Mouse (Mus musculus) macrophage (primary cell): ENCODE results near the gene Fam234a. TPM values are rescaled to one million over a fixed set of nuclear protein-coding genes. Genes with fewer than 3 reads are reported as not detected.
"Not testable (repeated sequence)": the region's sequence is repeated elsewhere in the genome, so short reads cannot be mapped to it uniquely, and the experiment has no call there.

Source experiments
- H3K27ac ChIP-seq: fragments of 350-480 bp; formaldehyde crosslinking; 2 replicates; pipeline ENCODE4 v1.9.0; 2021
- H3K36me3 ChIP-seq: fragments of 350-480 bp; formaldehyde crosslinking; 2 replicates; pipeline ENCODE4 v1.9.0; 2021; ENCODE audit errors: inconsistent target
- H3K4me3 ChIP-seq: fragments of 350-480 bp; formaldehyde crosslinking; 2 replicates; pipeline ENCODE4 v1.9.0; 2021; ENCODE audit errors: inconsistent target
- H3K79me2 ChIP-seq: fragments of 350-480 bp; formaldehyde crosslinking; 2 replicates; pipeline ENCODE4 v1.9.0; 2021; ENCODE audit errors: inconsistent target
- WGBS: methylation state at CpG from one replicate; pipeline ENCODE4 v1.1.7; 2026; ENCODE audit warnings: inconsistent platforms; ENCODE audit not compliant: missing documents; 5-methylcytosine and 5-hydroxymethylcytosine counted together
- polyA plus RNA-seq: library from polyadenylated mRNA; stranded (reverse); fragments of 250-400 nt; gene quantifications from 3 replicates; pipeline ENCODE4 v1.2.4, GENCODE M21; 2018; ENCODE audit warnings: inconsistent platforms

Gene Fam234a
- polyA plus RNA-seq, 1 experiment from 2014 or later, result 101 TPM

GRCm38 (mm10) chr17:26206392-26206791 lies 37.6 kb downstream of the Fam234a start:
- no peaks in the 10 kb centered on the region for H3K36me3 ChIP-seq
- no peak overlapping the region for H3K27ac ChIP-seq
- H3K79me2 ChIP-seq, result no peaks in the 10 kb centered on the region
- H3K4me3 ChIP-seq, result no peak overlapping the region
- WGBS, result 80% methylated on average over 1 of the region's 1 CpGs

DNA sequence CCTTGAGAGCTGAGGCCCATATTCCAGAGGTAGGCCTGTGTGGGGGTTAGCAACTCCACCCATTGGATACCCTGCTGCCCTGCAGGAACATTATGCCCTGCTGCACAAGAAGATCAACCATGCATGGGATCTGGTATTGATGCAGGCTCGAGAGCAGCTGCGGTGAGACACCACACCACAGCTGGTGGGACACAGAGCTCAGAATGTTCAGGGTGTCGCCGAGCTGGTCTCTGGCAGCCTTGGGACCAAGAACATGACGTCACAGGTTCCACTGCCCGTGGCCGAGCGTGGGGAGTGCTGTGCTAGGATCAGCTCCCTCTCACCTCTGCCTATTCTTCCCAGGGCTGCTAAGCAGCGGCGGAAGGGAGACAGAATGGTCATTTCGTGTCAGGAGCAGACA lies 39.3 kb downstream of the Fam234a start:
- WGBS, result 89% methylated on average over 11 of the region's 11 CpGs
- H3K27ac ChIP-seq, result no peak overlapping the region
- H3K79me2 ChIP-seq, result no peaks in the 10 kb centered on the region
- no peak overlapping the region for H3K4me3 ChIP-seq
- H3K36me3 ChIP-seq, result no peaks in the 10 kb centered on the region

GRCm38 (mm10) chr17:26203321-26203811 lies 40.7 kb downstream of the Fam234a start:
- Histone ChIP-seq H3K79me2 (no peaks in the 10 kb centered on the region), H3K36me3 (no peaks in the 10 kb centered on the region), H3K27ac (no peak overlapping the region), H3K4me3 (peak overlapping the region; percentile 54)
- 1% methylated on average over 27 of the region's 30 CpGs for WGBS

DNA sequence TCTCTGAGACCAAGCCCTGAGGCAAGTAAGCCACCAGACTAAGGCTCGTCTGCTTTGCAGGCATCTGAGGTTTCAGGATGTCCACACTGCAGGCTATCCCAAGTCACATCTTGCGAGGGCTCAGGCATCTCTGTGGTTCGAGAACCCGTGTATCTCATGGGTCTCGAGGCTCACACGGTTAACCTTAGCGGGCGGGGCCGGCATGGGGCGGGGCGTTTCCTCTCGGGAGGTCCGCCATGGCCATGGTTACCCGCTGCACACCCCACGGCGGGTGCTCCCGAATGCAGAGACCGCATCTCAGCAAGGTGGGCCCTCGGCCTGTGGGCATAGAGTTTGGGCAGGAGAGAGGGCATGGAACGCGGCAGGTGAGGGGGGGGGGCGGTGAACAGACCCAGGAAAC lies 41.3 kb downstream of the Fam234a start, which contains the start of gene Rgs11:
TSS of gene Rgs11 (plus strand) at position 215 of the 400 bp plus-strand sequence.
- Histone ChIP-seq H3K36me3 (no peaks in the 10 kb centered on the region), H3K27ac (no peak within 1 kb of the TSS), H3K4me3 (peak within 1 kb of the TSS; percentile 54), H3K79me2 (no peaks in the 10 kb centered on the region)
- 4% methylated on average over 22 of the region's 22 CpGs for WGBS

DNA sequence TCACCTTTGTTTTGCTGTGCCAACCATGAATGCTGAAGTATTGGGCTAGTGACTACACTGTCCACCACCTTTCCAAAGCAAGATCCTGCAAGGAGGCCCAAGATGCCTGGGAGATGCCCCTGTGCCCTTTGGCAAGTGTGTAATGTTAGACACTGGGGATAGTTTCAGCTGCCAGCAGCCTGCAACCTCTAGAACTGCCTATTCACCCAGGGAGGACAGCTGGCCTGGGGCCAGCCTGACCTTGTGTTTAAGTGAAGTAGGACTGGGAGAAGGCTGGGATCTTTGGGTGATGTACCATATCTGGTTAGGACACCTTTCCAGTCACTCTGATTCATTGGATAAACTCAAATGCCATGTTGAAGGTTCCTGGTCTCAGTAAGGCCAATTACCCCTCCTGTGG lies 42.0 kb downstream of the Fam234a start:
- Histone ChIP-seq H3K36me3 (no peaks in the 10 kb centered on the region), H3K79me2 (no peaks in the 10 kb centered on the region), H3K4me3 (no peak overlapping the region), H3K27ac (no peak overlapping the region)

DNA sequence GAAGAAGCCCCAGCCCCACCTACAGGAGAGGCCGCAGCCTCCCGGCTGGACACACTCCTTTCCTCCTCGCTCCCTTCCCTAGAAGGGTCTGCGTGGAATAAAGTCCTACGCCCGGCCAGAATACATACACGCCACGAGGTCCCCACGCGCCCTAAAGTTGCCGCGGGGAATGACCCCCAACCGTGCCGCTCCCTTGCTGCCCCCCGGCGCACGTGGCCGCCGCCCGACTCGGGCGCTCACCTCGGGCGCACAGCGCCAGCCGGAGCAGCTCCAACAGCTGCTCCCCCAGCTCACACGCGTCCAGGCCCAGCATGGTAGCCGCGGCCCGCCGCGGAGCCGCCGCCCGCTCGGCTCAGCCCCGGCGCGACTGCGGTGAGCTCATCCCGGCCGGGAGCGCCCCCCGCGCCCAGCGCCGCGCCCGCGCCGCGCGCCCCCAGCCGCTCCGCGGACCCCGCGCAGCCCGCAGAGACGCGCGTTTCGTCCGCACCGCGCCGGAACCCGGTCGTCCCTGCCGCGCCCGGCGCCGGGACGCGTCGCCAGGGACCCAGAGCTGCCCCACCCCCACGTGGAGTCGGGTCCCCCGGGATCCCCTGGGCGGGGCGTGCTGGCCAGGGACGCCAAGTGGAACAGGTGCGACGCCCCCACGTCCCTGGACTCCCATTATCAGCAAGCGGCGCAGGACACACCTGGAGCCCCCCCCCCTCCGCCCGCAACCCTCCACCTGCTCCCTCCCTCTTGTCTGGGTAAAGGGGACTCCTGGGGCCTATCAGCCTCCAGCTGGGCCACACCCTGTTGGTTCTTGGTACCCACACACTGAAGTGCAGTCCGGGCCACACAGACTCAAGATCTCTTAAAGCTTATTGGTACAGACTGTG lies 43.0 kb downstream of the Fam234a start:
- WGBS, result 3% methylated on average over 40 of the region's 92 CpGs
- no peaks in the 10 kb centered on the region for H3K36me3 ChIP-seq
- H3K4me3 ChIP-seq, result no peak overlapping the region
- no peak overlapping the region for H3K27ac ChIP-seq
- H3K79me2 ChIP-seq, result no peaks in the 10 kb centered on the region

DNA sequence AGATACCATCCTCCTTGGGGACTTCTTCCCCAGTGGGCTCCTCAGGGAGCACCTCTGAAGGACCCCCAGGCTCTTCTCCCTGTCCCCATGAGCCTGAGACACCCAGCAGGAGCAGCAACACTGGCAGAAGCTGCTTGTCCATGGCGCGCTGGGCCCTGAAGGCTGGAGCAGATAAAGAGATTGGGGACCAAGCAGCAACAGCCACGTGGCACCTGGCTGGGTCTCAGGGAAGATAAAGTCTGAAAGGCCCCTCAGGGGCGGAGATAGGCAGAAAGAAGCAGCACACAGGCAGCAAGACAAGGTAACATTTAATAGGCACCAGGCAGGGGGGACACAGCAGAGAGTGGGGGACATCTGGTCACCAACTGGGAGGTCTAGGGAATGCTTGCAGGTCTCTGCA lies 45.1 kb downstream of the Fam234a start, which contains the start of gene Pdia2:
TSS of gene Pdia2 (minus strand) at position 196 of the 400 bp plus-strand sequence.
- Histone ChIP-seq H3K27ac (no peak within 1 kb of the TSS), H3K36me3 (peaks cover 14% of the 10 kb centered on the region; the same call in 1 of the 2 replicates), H3K4me3 (no peak within 1 kb of the TSS), H3K79me2 (no peaks in the 10 kb centered on the region)
- WGBS, result 87% methylated on average over 4 of the region's 4 CpGs

DNA sequence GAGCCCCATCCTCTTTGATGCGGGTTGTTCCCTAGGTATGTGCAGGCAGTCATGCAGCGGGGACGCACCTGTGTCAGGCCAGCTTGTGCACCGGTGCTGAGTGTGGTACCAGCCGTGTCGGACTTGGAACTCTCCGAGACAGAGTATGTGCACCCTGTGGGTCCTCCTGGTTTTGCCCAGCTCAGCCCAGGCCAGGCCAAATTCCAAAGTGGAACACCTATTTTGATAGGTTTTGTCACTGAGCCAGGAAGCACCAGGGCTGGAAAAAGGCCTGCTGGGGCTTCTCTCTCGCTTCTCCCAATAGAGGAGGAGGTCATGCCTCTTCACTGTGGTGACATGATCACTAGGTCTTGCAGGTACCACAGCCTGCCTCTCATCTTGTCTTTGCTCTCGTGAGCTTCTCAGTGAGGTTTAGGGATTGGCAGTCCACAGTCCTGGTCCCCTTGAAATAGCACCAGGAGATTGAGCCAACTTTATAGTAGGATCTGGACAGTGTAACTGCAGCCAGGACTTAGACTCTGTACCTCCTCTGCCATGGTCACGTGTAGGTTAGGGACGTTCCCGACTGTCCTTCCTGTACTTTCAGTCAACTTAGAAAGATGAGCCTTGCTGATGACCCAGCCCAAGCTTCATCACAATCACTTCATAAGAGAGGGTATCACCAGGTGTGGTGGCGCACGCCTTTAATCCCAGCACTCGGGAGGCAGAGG lies 51.4 kb downstream of the Fam234a start:
- 95% methylated on average over 15 of the region's 15 CpGs for WGBS
- H3K4me3 ChIP-seq, result no peak overlapping the region
- H3K27ac ChIP-seq, result no peak overlapping the region
- H3K36me3 ChIP-seq, result peaks cover 68% of the 10 kb centered on the region
- no peaks in the 10 kb centered on the region for H3K79me2 ChIP-seq

- WGBS, result 85% methylated on average over 5 of the region's 7 CpGs
- H3K36me3 ChIP-seq, result peaks cover 79% of the 10 kb centered on the region
Observed at GRCm38 (mm10) chr17:26191486-26191885, 52.6 kb downstream of the Fam234a start.

GRCm38 (mm10) chr17:26188091-26188805 lies 55.8 kb downstream of the Fam234a start:
- 93% methylated on average over 11 of the region's 11 CpGs for WGBS
- Histone ChIP-seq H3K27ac (no peak overlapping the region), H3K36me3 (peaks cover 85% of the 10 kb centered on the region), H3K4me3 (no peak overlapping the region), H3K79me2 (no peaks in the 10 kb centered on the region)

More at GRCm38 (mm10) chr17:26191486-26191885, 52.6 kb downstream of the Fam234a start:
- H3K27ac ChIP-seq, H3K4me3 ChIP-seq, H3K79me2 ChIP-seq: not testable (repeated sequence)

DNA sequence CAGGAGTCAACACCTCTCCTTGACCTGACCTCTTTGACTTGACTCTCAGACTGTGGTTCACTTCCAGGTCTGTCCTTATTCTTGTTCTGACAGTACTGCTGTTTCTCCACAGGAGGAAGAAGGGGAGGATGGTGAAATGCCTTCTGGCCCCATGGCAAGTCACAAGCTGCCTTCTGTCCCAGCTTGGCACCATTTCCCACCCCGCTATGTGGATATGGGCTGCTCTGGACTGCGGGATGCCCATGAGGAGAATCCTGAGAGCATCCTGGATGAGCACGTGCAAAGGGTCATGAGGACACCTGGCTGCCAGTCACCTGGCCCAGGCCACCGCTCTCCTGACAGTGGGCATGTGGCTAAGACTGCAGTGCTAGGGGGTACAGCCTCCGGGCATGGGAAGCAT lies 56.5 kb downstream of the Fam234a start:
- no peak overlapping the region for H3K27ac ChIP-seq
- H3K36me3 ChIP-seq, result peaks cover 86% of the 10 kb centered on the region
- no peak overlapping the region for H3K4me3 ChIP-seq
- WGBS, result 95% methylated on average over 5 of the region's 5 CpGs
- H3K79me2 ChIP-seq, result no peaks in the 10 kb centered on the region

DNA sequence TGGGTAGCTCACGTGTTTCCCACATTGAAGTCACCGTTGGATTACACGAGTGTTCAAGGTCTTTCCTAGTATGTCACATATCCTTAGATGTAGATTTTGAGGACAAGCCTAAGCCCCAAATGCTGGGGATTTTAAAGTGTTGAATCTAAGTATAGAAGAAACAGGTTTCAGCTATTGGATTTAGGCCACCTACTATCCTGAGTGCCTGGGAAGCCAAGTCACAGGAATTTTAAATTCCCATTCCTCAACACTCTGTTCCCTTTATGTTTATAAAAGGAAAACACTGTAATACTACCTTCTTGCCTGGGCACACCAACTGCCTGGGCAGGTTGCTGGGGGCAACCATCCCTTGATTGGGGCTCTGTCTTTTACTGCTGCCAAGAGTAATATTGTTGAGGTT lies 62.9 kb downstream of the Fam234a start:
- Histone ChIP-seq H3K4me3 (no peak overlapping the region), H3K79me2 (peaks cover 44% of the 10 kb centered on the region; the same call in 1 of the 2 replicates), H3K36me3 (peaks cover 34% of the 10 kb centered on the region; the same call in 1 of the 2 replicates), H3K27ac (no peak overlapping the region)
- 96% methylated on average over 3 of the region's 3 CpGs for WGBS

GRCm38 (mm10) chr17:26178611-26179010 lies 65.4 kb downstream of the Fam234a start:
- Histone ChIP-seq H3K4me3 (no peak overlapping the region), H3K36me3 (peaks cover 15% of the 10 kb centered on the region; the same call in 1 of the 2 replicates)

DNA sequence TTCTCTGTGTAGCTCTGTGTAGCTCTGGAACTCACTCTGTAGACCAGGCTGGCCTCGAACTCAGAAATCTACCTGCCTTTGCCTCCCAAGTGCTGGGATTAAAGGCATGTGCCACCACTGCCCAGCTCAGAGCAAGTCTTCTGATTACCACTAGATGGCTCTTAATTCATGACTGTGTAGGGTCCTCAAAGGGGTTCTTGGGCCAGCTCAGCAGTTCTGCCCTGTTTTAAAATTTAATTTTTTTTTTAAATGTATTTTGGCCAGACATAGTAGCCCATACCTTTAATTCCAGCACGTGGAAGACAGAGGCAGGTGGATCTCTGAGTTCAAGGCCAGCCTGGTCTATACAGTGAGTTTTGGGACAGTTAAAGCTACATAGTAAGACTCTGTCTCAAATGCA lies 68.8 kb downstream of the Fam234a start:
- not testable (repeated sequence) for H3K27ac ChIP-seq, H3K4me3 ChIP-seq, H3K36me3 ChIP-seq
- peaks cover 89% of the 10 kb centered on the region for H3K79me2 ChIP-seq
- WGBS, result 97% methylated on average over 2 of the region's 2 CpGs

More at GRCm38 (mm10) chr17:26178611-26179010, 65.4 kb downstream of the Fam234a start:
- peaks cover 69% of the 10 kb centered on the region; the same call in 1 of the 2 replicates for H3K79me2 ChIP-seq
- no peak overlapping the region for H3K27ac ChIP-seq
